Mouse (Mus musculus): ENCODE results near the gene Wscd1.

DNA sequence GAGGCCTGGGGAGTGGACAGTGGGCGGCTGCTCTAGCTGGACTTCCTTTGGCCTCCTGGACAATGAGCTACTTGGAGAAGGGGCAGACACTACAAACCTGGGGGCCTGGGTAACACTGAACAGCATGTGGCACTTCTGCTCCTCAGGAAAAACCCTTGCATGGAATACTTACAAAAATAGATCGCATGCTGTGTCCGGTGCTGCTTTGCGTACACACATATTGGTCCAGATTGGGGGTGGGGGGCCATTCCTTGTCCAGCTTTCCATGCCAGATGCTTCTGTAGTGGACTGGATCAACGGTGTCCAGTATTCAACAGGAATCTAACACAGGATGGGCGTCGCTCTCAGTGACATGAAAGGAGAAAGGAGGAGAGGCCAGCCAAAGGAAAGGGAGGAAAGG lies 2.0 kb upstream of the Wscd1 start:
- TF ChIP-seq CTCF (IDR thresholded peaks at IDR 0.05; ENCODE audit: extremely low read depth, insufficient read length, insufficient replicate concordance, low read depth, low read length) = no peak
- no peak for TF ChIP-seq POLR2A (IDR thresholded peaks at IDR 0.05; ENCODE audit: low read depth, low read length)
